Mouse (Mus musculus): ENCODE data around the gene Zfp280c. TPM values are rescaled to one million over a fixed set of nuclear protein-coding genes. Genes with fewer than 3 reads are reported as not detected.

Zfp280c gene
- polyA plus RNA-seq, 1 experiment from 2014 or later, result 15.6 TPM

Small RNA genes lying within 50 kb of the gene (microRNA-seq; reads per million reads assigned to microRNA genes)
- not detected for gene Gm27828

Other genes starting within 250 kb of the Zfp280c start
- 4.1 and 4.9 TPM in 2 replicates for gene Elf4, start 131.4 kb downstream of the Zfp280c start, polyA plus RNA-seq (2015; fragmentation: Nextera tagmentation; extraction: Ambion mirVana)
- gene Aifm1, start 80.9 kb downstream of the Zfp280c start, polyA plus RNA-seq (2015; fragmentation: Nextera tagmentation; extraction: Ambion mirVana), result 73.7 and 75.3 TPM in 2 replicates
- gene Rab33a, start 75.2 kb downstream of the Zfp280c start, polyA plus RNA-seq (2015; fragmentation: Nextera tagmentation; extraction: Ambion mirVana), result 5.9 and 6.9 TPM in 2 replicates
- 16.9 and 17.3 TPM in 2 replicates for gene Slc25a14, start 28.9 kb upstream of the Zfp280c start, polyA plus RNA-seq (2015; fragmentation: Nextera tagmentation; extraction: Ambion mirVana)
- gene Gpr119, start 80.0 kb upstream of the Zfp280c start, polyA plus RNA-seq (2015; fragmentation: Nextera tagmentation; extraction: Ambion mirVana), result not detected in 2 replicates
- 27.9 and 29.1 TPM in 2 replicates for gene Rbmx2, start 100.5 kb upstream of the Zfp280c start, polyA plus RNA-seq (2015; fragmentation: Nextera tagmentation; extraction: Ambion mirVana)